Mouse (Mus musculus): ENCODE measurements around the gene Efnb2. TPM values are rescaled to one million over a fixed set of nuclear protein-coding genes. Genes with fewer than 3 reads are reported as not detected.

The Efnb2 gene
- polyA plus RNA-seq, 1 experiment from 2014 or later = 6.7 TPM

DNA sequence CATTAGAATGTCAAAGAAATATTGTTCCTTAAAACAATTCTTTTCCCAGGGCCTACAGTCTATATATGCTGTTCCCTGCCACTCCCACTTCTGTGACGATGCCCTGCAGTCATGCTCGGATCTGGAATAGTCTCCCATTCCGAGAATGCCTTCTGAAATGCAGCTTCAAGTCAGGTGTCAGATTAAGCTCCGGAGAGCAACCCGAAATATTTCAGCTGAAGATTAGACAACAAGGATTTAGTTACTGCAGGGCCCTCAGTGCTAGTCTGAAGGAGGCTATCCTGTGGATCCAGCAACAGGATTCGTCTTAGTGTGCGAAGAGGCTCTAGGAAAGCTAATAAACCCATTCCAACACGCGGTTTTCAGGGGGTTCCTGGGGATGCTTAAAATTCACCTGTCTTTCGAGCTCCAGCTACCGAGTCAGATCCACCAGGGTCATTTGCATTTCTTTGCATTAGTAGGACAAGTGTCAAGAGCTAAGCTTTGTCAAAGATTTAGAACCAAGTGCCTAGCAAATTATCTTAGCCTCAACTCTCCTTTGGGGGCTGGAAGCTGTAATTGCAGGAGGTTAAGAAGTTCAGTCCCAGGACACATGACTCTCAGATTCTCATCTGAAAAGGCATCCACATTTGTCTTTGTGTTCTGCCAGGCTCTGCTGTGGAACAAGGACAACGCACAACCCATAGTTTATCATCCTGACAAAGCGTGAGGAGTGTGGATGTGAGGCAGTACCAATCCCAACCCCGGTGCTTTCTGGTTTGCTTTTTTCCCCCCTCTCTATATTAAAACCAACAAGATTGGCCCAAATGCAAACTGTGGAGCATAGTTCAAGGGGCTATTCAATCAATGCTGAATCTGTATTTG, 4.2 kb downstream of the Efnb2 start:
- 54% methylated on average over 14 of the region's 14 CpGs for WGBS
- no peaks in the 10 kb centered on the region for H3K9me3 ChIP-seq (ENCODE audit: control insufficient read depth)
- peaks cover 4% of the 10 kb centered on the region; the same call in 1 of the 2 replicates for H3K4me1 ChIP-seq (replicated peaks; ENCODE audit: control insufficient read depth, insufficient read depth, low read length)
- H3K36me3 ChIP-seq (ENCODE audit: control insufficient read depth, insufficient read depth) = no peaks in the 10 kb centered on the region
- ATAC-seq = no peak
- TF ChIP-seq CTCF (IDR thresholded peaks at IDR 0.05; ENCODE audit: low read depth) = no peak
- H3K9ac ChIP-seq (ENCODE audit: low read depth, low read length) = no peak overlapping the region
- H3K27ac ChIP-seq (ENCODE audit: low read depth, low read length) = no peak overlapping the region
- H3K27me3 ChIP-seq (replicated peaks; ENCODE audit: control insufficient read depth, insufficient read depth, low read length) = no peaks in the 10 kb centered on the region
- peak overlapping the region; percentile 87 for H3K4me3 ChIP-seq (ENCODE audit: low read depth, low read length)
- peak overlapping the region; percentile 90 for H3K4me2 ChIP-seq (replicated peaks; ENCODE audit: low read depth)

GRCm38 (mm10) chr8:8655346-8656340, 5.4 kb downstream of the Efnb2 start:
- Histone ChIP-seq H3K9ac (ENCODE audit: low read depth, low read length) (no peak overlapping the region), H3K4me1 (replicated peaks; ENCODE audit: control insufficient read depth, insufficient read depth, low read length) (peaks cover 4% of the 10 kb centered on the region; the same call in 1 of the 2 replicates), H3K9me3 (ENCODE audit: control insufficient read depth) (no peaks in the 10 kb centered on the region), H3K27me3 (replicated peaks; ENCODE audit: control insufficient read depth, insufficient read depth, low read length) (no peaks in the 10 kb centered on the region), H3K27ac (ENCODE audit: low read depth, low read length) (no peak overlapping the region), H3K4me2 (replicated peaks; ENCODE audit: low read depth) (peak overlapping the region; percentile 7; the same call in 1 of the 2 replicates), H3K36me3 (ENCODE audit: control insufficient read depth, insufficient read depth) (no peaks in the 10 kb centered on the region), H3K4me3 (ENCODE audit: low read depth, low read length) (no peak overlapping the region)
- WGBS = 63% methylated on average over 24 of the region's 24 CpGs
- no peak for ATAC-seq
- TF ChIP-seq CTCF (IDR thresholded peaks at IDR 0.05; ENCODE audit: low read depth) = no peak

GRCm38 (mm10) chr8:8653906-8654489, 7.0 kb downstream of the Efnb2 start:
- H3K9me3 ChIP-seq (ENCODE audit: control insufficient read depth) = no peaks in the 10 kb centered on the region
- H3K4me3 ChIP-seq (ENCODE audit: low read depth, low read length) = no peak overlapping the region
- H3K36me3 ChIP-seq (ENCODE audit: control insufficient read depth, insufficient read depth) = no peaks in the 10 kb centered on the region
- no peak overlapping the region for H3K27ac ChIP-seq (ENCODE audit: low read depth, low read length)
- no peak overlapping the region for H3K9ac ChIP-seq (ENCODE audit: low read depth, low read length)
- 56% methylated on average over 12 of the region's 12 CpGs for WGBS
- H3K4me1 ChIP-seq (replicated peaks; ENCODE audit: control insufficient read depth, insufficient read depth, low read length) = peaks cover 14% of the 10 kb centered on the region
- H3K27me3 ChIP-seq (replicated peaks; ENCODE audit: control insufficient read depth, insufficient read depth, low read length) = no peaks in the 10 kb centered on the region
- TF ChIP-seq CTCF (IDR thresholded peaks at IDR 0.05; ENCODE audit: low read depth) = no peak
- no peak for ATAC-seq
- 0 out of 2 replicates have a peak overlapping the region, but pooled peaks have one; percentile 3 for H3K4me2 ChIP-seq (replicated peaks; ENCODE audit: low read depth)

- WGBS = 55% methylated on average over 5 of the region's 5 CpGs
Measured at GRCm38 (mm10) chr8:8653343-8653742, 7.7 kb downstream of the Efnb2 start.

DNA sequence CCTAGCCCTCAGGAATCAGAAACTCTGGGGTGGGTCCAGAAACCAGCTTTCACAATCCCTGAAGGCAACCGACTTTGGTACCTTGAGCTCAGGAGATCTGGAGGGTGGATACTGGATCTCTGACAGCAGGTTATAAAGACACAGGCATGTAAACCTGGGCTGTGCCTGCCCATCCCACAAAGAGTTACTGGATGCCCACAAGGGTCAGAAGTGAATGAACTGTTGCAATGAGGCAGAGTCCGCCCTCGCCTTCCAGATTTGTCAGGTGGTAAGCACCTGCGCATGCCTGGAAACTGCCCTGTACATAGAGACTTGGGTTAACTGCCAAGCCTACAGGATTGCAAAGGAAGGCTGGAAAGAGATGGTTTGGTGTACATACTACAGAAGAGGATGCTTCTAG, 8.7 kb downstream of the Efnb2 start:
- Histone ChIP-seq H3K4me2 (replicated peaks; ENCODE audit: low read depth) (no peak overlapping the region), H3K4me1 (replicated peaks; ENCODE audit: control insufficient read depth, insufficient read depth, low read length) (peaks cover 17% of the 10 kb centered on the region), H3K9me3 (ENCODE audit: control insufficient read depth) (no peaks in the 10 kb centered on the region), H3K4me3 (ENCODE audit: low read depth, low read length) (no peak overlapping the region), H3K36me3 (ENCODE audit: control insufficient read depth, insufficient read depth) (no peaks in the 10 kb centered on the region), H3K27ac (ENCODE audit: low read depth, low read length) (no peak overlapping the region), H3K27me3 (replicated peaks; ENCODE audit: control insufficient read depth, insufficient read depth, low read length) (no peaks in the 10 kb centered on the region), H3K9ac (ENCODE audit: low read depth, low read length) (no peak overlapping the region)
- 36% methylated on average over 4 of the region's 4 CpGs for WGBS
- peak; percentile 92 for ATAC-seq
- no peak for TF ChIP-seq CTCF (IDR thresholded peaks at IDR 0.05; ENCODE audit: low read depth)

More at GRCm38 (mm10) chr8:8653343-8653742, 7.7 kb downstream of the Efnb2 start:
- Histone ChIP-seq H3K4me3 (ENCODE audit: low read depth, low read length) (no peak overlapping the region), H3K27ac (ENCODE audit: low read depth, low read length) (no peak overlapping the region), H3K9me3 (ENCODE audit: control insufficient read depth) (no peaks in the 10 kb centered on the region), H3K27me3 (replicated peaks; ENCODE audit: control insufficient read depth, insufficient read depth, low read length) (no peaks in the 10 kb centered on the region), H3K9ac (ENCODE audit: low read depth, low read length) (no peak overlapping the region), H3K4me2 (replicated peaks; ENCODE audit: low read depth) (no peak overlapping the region), H3K4me1 (replicated peaks; ENCODE audit: control insufficient read depth, insufficient read depth, low read length) (peaks cover 17% of the 10 kb centered on the region), H3K36me3 (ENCODE audit: control insufficient read depth, insufficient read depth) (no peaks in the 10 kb centered on the region)
- ATAC-seq = no peak
- no peak for TF ChIP-seq CTCF (IDR thresholded peaks at IDR 0.05; ENCODE audit: low read depth)
